Mouse (Mus musculus) embryonic facial prominence, embryonic 11.5 days (tissue): ENCODE results near the gene Ptk7. TPM values are rescaled to one million over a fixed set of nuclear protein-coding genes. Genes with fewer than 3 reads are reported as not detected.

ENCODE experiments used
- ATAC-seq: fragments of 200-750 bp; cut with Nextera tagmentation; replicated peaks from 2 replicates; pipeline ENCODE4 v1.8.0; 2017; ENCODE audit warnings: low read depth; ENCODE audit not compliant: insufficient number of reproducible peaks, low FRiP score, low TSS enrichment
- DNase-seq: peaks from one replicate; pipeline ENCODE4 v3.0.0-alpha.2; 2015; ENCODE audit warnings: low spot score
- H3K27ac ChIP-seq: fragments of 300-500 bp; sonication (generic); replicated peaks from 2 replicates; pipeline ENCODE4 v1.5.1; 2014; ENCODE audit warnings: mild to moderate bottlenecking, low read depth, low read length, control low read depth
- H3K27me3 ChIP-seq: fragments of 300-500 bp; sonication (generic); 2 replicates; pipeline ENCODE4 v1.6.1; 2014; ENCODE audit warnings: mild to moderate bottlenecking, low read length, moderate library complexity, mixed read lengths; ENCODE audit not compliant: control insufficient read depth, insufficient read depth
- H3K36me3 ChIP-seq: fragments of 300-500 bp; sonication (generic); replicated peaks from 2 replicates; pipeline ENCODE4 v1.6.1; 2014; ENCODE audit warnings: low read depth, mild to moderate bottlenecking, low read length, moderate library complexity, mixed read lengths; ENCODE audit not compliant: control insufficient read depth, insufficient read depth
- H3K4me1 ChIP-seq: fragments of 300-500 bp; sonication (generic); 2 replicates; pipeline ENCODE4 v1.6.1; 2014; ENCODE audit warnings: low read length, mixed read lengths; ENCODE audit not compliant: control insufficient read depth, insufficient read depth
- H3K4me2 ChIP-seq: fragments of 300-500 bp; sonication (generic); 2 replicates; pipeline ENCODE4 v1.6.1; 2014; ENCODE audit warnings: low read depth, mild to moderate bottlenecking, control low read depth, low read length, moderate library complexity
- H3K4me3 ChIP-seq: fragments of 300-500 bp; sonication (generic); 2 replicates; pipeline ENCODE4 v1.5.1; 2014; ENCODE audit warnings: low read depth, low read length, control low read depth
- H3K9ac ChIP-seq: fragments of 300-500 bp; sonication (generic); replicated peaks from 2 replicates; pipeline ENCODE4 v1.6.1; 2014; ENCODE audit warnings: mild to moderate bottlenecking, control low read depth, low read length
- H3K9me3 ChIP-seq: fragments of 300-500 bp; sonication (generic); replicated peaks from 2 replicates; pipeline ENCODE4 v1.6.1; 2016; ENCODE audit warnings: mild to moderate bottlenecking, low read length, inconsistent platforms, mixed read lengths; ENCODE audit not compliant: control insufficient read depth
- WGBS: fragments of 180-500 bp; shearing (Covaris S2); extraction: QIAGEN DNeasy Blood & Tissue Kit; methylation state at CpG from one replicate; pipeline ENCODE4 v1.1.7; 2014; 5-methylcytosine and 5-hydroxymethylcytosine counted together
- polyA plus RNA-seq: library from polyadenylated mRNA; unstranded; fragments of >200 nt; fragmentation: Nextera tagmentation; extraction: Ambion mirVana; gene quantifications from 2 replicates; pipeline ENCODE4 v1.2.1, GENCODE M21; 2014

Ptk7 gene
- polyA plus RNA-seq, 1 experiment from 2014 or later, result 25.7 TPM

DNA sequence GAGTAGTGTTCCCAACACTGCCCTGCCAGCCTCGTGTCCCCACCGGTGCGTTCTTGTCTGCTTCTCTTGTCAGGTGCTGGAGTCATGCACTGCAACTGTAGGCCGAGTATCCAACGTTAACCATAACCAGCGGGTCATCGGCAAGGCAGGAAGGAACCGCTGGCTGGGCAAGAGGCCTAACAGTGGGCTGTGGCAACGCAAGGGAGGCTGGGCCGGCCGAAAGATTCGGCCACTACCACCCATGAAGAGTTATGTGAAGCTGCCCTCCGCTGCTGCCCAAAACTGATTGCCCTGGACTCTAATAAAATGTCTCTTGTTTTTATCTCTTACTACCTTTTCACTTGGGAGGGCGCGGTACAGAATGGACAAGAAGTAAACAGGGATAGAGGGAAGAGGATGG is 20.5 kb upstream of the Ptk7 start:
- no peak for ATAC-seq
- H3K4me3 ChIP-seq, result peak overlapping the region; percentile 68
- WGBS, result 39% methylated on average over 15 of the region's 15 CpGs

DNA sequence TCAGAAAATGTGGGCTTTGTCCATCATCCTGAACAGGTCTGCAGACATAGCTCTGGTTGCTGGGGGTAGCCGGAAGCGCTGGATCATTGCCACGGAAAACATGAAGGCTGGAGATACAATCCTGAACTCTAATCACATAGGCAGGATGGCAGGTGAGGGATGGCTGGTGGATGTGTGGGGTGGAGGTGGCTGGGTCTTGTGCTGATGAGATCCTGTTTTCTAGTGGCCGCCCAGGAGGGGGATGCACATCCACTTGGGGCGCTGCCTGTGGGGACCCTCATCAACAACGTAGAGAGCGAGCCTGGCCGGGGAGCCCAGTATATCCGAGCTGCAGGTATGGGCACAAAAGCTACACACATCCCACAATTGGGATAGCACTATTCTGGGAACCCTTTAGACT is 19.1 kb upstream of the Ptk7 start:
- 92% methylated on average over 9 of the region's 9 CpGs for WGBS
- peaks cover under 1% of the 10 kb centered on the region; the same call in 1 of the 2 replicates for H3K36me3 ChIP-seq
- H3K27me3 ChIP-seq, result no peaks in the 10 kb centered on the region
- no peak overlapping the region for H3K9ac ChIP-seq
- DNase-seq, result no peak
- H3K4me3 ChIP-seq, result no peak overlapping the region
- H3K27ac ChIP-seq, result no peak overlapping the region
- no peak for ATAC-seq
- no peaks in the 10 kb centered on the region for H3K9me3 ChIP-seq
- peaks cover 13% of the 10 kb centered on the region for H3K4me1 ChIP-seq
- no peak overlapping the region for H3K4me2 ChIP-seq

More for the DNA sequence above, 20.5 kb upstream of the Ptk7 start:
- Histone ChIP-seq H3K4me2 (peak overlapping the region; percentile 84), H3K27me3 (no peaks in the 10 kb centered on the region), H3K4me1 (peaks cover 13% of the 10 kb centered on the region), H3K9me3 (no peaks in the 10 kb centered on the region), H3K36me3 (peaks cover 6% of the 10 kb centered on the region), H3K9ac (peak overlapping the region; percentile 96), H3K27ac (peak overlapping the region; percentile 93)
- DNase-seq, result peak; percentile 13

DNA sequence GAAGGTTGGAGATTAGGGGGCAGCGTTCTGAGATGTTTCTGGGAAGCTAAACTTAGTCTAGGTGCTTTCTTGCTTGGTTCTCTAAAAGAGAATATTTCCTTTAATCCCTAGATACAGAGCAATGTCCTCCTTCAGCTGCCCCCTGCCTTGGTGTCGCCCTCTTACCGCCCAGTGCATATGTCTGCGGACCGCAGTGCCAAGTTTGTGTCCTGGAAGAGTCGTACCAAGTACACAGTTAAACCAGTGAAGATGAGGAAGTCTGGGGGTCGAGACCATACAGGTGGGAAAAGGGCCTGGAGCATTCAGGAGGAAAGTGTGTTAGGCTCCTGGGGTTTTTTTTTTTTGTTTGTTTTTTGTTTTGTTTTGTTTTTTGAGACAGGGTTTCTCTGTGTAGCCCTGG is 18.0 kb upstream of the Ptk7 start:
- WGBS, result 90% methylated on average over 7 of the region's 7 CpGs
- no peak overlapping the region for H3K9ac ChIP-seq
- H3K27ac ChIP-seq, result no peak overlapping the region
- no peak for ATAC-seq
- peaks cover 12% of the 10 kb centered on the region for H3K4me1 ChIP-seq
- H3K36me3 ChIP-seq, result no peaks in the 10 kb centered on the region
- no peaks in the 10 kb centered on the region for H3K27me3 ChIP-seq
- DNase-seq, result no peak
- no peak overlapping the region for H3K4me3 ChIP-seq
- H3K9me3 ChIP-seq, result no peaks in the 10 kb centered on the region
- no peak overlapping the region for H3K4me2 ChIP-seq

DNA sequence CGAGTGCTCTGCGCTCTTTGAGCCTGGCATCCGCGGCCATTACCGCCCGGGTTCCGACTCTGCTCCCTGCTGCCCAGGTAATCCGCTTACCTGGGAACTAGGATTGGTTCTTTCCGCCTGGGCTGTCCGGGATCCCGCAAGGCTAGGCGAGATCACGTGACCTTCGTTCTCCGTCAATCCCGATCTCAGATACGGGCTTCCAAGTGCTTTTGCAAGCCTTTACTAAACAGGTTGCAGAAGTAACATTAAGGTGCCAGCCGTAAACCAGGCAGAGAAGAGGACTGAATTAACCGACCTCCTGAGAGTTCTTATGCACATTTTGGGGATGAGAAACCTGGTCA is 17.0 kb upstream of the Ptk7 start:
- Histone ChIP-seq H3K4me3 (peak overlapping the region; percentile 64), H3K4me1 (peaks cover 6% of the 10 kb centered on the region), H3K9ac (peak overlapping the region; percentile 58), H3K9me3 (no peaks in the 10 kb centered on the region), H3K27me3 (no peaks in the 10 kb centered on the region), H3K4me2 (peak overlapping the region; percentile 75), H3K36me3 (no peaks in the 10 kb centered on the region), H3K27ac (no peak overlapping the region; the same call in 1 of the 2 replicates)
- 0% methylated on average over 19 of the region's 19 CpGs for WGBS
- DNase-seq (no peak), ATAC-seq (no peak)

DNA sequence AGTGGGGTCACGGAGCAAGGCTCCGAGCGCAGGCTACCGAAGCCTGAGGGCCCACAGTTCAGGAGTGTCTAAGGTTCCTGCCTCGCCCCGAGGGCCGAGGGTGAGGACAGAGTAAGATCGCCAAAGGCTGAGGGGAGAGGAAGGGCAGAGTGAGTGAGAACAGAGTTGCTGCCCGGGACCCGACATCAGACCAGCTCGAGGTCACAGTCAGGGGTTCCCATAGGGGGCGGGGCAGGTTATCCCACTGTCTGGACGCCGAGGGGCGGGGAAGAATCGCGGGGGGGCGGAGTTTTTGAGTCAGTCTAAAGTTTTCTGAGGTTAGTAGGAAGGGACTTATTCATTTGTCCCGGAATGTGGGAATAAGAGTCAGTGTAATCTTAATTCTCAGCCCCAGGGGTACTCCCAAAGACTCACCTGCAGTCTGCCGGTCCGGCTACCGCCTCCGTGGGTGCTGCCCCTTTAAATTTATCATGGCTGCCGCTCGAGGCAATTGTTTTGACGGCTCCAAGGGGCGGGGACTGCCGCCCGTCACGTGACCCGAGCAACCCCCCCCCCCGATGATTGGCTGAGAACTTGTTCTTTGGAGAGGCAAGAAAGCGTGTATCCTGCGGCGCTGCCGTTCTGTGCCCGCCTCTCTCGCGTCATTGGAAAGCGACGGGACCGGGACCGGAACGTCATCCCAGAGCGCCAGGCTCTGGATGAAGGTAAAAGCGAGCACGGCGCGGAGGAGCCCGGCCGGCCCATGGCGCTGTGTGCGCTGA is 16.4 kb upstream of the Ptk7 start, which contains the start of the genes Klc4 and Mrpl2:
TSS of gene Klc4 (minus strand) at position 462 of the 761 bp plus-strand sequence.
TSS of gene Mrpl2 (plus strand) at position 669 of the 761 bp plus-strand sequence.
- H3K4me1 ChIP-seq, result peaks cover 3% of the 10 kb centered on the region
- no peak within 1 kb of the TSS; the same call in 1 of the 2 replicates for H3K27ac ChIP-seq
- under 1% methylated on average over 53 of the region's 53 CpGs for WGBS
- H3K4me2 ChIP-seq, result peak within 1 kb of the TSS; percentile 93
- H3K36me3 ChIP-seq, result no peaks in the 10 kb centered on the region
- no peaks in the 10 kb centered on the region for H3K9me3 ChIP-seq
- no peaks in the 10 kb centered on the region for H3K27me3 ChIP-seq
- peak within 1 kb of the TSS; percentile 64 for H3K4me3 ChIP-seq
- ATAC-seq, result peak; percentile 60
- H3K9ac ChIP-seq, result peak within 1 kb of the TSS; percentile 58
- DNase-seq, result peak; percentile 99

DNA sequence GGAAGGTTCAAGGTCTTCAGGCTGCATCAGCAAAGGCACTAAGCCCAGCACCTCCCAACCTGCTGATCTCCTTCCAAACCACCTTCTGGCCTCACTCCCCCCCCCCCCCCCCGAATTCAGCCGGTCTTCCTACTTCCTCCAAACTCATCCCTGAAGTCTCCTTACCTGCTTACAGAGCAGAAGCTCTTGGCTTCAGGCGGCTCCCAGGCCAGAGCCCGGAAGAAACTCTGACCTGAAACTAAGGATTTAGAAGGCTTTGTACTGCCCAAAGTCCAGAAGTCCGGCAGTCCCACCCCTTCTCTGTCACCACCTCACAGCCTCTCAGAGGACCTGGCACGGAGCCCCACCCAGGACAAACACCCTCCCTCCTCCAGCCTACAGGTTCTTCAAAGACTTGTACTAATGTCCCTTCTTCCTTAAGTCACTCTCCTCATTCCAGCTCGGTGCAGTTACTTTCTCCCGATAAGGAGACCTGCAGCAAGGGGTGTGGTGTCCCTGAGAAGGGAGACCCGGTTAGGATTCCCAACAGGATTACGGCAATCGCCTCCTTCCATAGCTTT is 15.7 kb upstream of the Ptk7 start:
- H3K4me1 ChIP-seq, result peaks cover 3% of the 10 kb centered on the region
- no peak overlapping the region for H3K27ac ChIP-seq
- DNase-seq (no peak), ATAC-seq (no peak)
- no peaks in the 10 kb centered on the region for H3K36me3 ChIP-seq
- peak overlapping the region; percentile 50 for H3K9ac ChIP-seq
- no peaks in the 10 kb centered on the region for H3K27me3 ChIP-seq
- H3K9me3 ChIP-seq, result no peaks in the 10 kb centered on the region
- WGBS, result 16% methylated on average over 11 of the region's 11 CpGs
- H3K4me3 ChIP-seq, result peak overlapping the region; percentile 64
- H3K4me2 ChIP-seq, result peak overlapping the region; percentile 93

DNA sequence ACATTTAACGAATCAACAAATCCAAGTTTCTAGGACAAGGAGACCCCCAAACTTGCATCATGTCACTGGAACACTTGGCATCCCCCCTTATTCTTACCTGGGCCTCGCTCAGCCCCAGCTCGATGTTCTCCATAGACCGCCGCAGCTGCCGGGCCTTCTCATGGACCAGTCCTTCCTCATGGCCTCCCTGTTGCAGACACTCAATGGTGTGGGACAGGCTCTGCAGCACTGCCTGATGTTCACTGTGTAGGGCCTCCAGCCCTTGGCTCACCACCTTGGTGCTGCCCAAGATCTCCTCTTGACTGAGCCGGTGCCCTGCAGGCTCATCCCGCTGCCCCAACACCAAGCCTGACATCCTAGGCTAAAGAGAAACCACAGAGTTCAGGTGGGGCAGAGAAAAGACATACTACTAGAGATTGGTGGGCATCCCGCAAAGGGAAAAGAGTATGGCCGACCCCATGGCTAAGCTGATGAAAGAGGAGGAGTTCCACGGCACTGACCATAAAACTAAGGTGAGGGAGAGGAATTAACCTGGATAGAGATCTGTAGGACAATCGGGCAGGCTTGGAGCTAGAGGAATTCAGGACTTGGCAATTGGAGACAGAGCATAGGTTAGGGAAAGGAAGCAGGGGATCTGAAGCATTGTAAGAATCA is 15.0 kb upstream of the Ptk7 start:
- DNase-seq (no peak), ATAC-seq (no peak)
- H3K4me3 ChIP-seq, result no peak overlapping the region
- no peaks in the 10 kb centered on the region; the same call in 1 of the 2 replicates for H3K4me1 ChIP-seq
- H3K9ac ChIP-seq, result peak overlapping the region; percentile 50; the same call in 1 of the 2 replicates
- H3K27ac ChIP-seq, result no peak overlapping the region
- no peaks in the 10 kb centered on the region for H3K9me3 ChIP-seq
- H3K4me2 ChIP-seq, result no peak overlapping the region
- WGBS, result 84% methylated on average over 12 of the region's 12 CpGs
- H3K27me3 ChIP-seq, result no peaks in the 10 kb centered on the region
- H3K36me3 ChIP-seq, result no peaks in the 10 kb centered on the region

DNA sequence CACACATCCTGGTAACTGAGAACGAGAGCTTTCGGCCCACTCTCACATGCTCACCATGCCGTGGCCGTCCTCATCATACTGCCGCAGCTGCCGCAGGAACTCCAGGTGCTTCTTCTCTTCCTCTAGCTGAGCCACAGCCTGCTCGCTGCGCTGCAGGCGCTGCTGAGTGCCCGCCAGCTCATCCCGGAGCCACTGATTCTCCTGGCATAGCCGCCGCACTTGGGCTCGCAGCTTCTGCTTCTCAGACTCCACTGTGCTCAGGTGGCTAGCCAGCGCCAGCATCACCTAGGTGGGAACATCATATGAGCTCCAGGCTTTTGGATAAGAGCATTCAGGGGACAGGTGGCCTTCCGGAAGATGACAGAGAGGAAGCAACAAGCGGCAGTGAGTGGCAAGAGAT is 12.8 kb upstream of the Ptk7 start:
- ATAC-seq (no peak), DNase-seq (no peak)
- Histone ChIP-seq H3K36me3 (no peaks in the 10 kb centered on the region), H3K4me2 (no peak overlapping the region), H3K9me3 (no peaks in the 10 kb centered on the region), H3K4me1 (no peaks in the 10 kb centered on the region; the same call in 1 of the 2 replicates), H3K27ac (no peak overlapping the region), H3K4me3 (no peak overlapping the region), H3K9ac (no peak overlapping the region), H3K27me3 (no peaks in the 10 kb centered on the region)
- WGBS, result 91% methylated on average over 17 of the region's 17 CpGs
